Mouse (Mus musculus) ovary, adult 18-20 months (tissue): Measurements from ENCODE around the gene Efcab12.
"Not testable (repeated sequence)": the region's sequence is repeated elsewhere in the genome, so short reads cannot be mapped to it uniquely, and the experiment has no call there.

ENCODE experiments used
- DNase-seq: peaks from one replicate; pipeline ENCODE4 v3.0.0; 2022; ENCODE audit warnings: low spot score, mixed read lengths

The Efcab12 gene

GRCm38 (mm10) chr6:115838161-115838597, at the start of gene Efcab12:
Gene Efcab12 (minus strand): TSS chr6:115838412.
- peak; percentile 68 for DNase-seq

- DNase-seq: no peak
These were observed 48.7 kb upstream of the Efcab12 start for GRCm38 (mm10) chr6:115886894-115887293.

- no peak for DNase-seq
These were observed 45.8 kb upstream of the Efcab12 start for GRCm38 (mm10) chr6:115884018-115884417.

GRCm38 (mm10) chr6:115880751-115881150, 42.5 kb upstream of the Efcab12 start:
- peak; percentile 16 for DNase-seq

GRCm38 (mm10) chr6:115879736-115880135, 41.5 kb upstream of the Efcab12 start:
- DNase-seq: no peak

GRCm38 (mm10) chr6:115878694-115879093, 40.5 kb upstream of the Efcab12 start:
- no peak for DNase-seq

- no peak for DNase-seq
These were observed 39.0 kb upstream of the Efcab12 start for GRCm38 (mm10) chr6:115877239-115877638.

GRCm38 (mm10) chr6:115871318-115871717, 33.1 kb upstream of the Efcab12 start:
- DNase-seq: not testable (repeated sequence)

- not testable (repeated sequence) for DNase-seq
These were observed 28.9 kb upstream of the Efcab12 start for GRCm38 (mm10) chr6:115867157-115867556.

GRCm38 (mm10) chr6:115865246-115865645, 27.0 kb upstream of the Efcab12 start:
- DNase-seq: no peak

GRCm38 (mm10) chr6:115863340-115863841, 25.2 kb upstream of the Efcab12 start:
- DNase-seq: no peak

GRCm38 (mm10) chr6:115860027-115860556, 21.9 kb upstream of the Efcab12 start:
- no peak for DNase-seq

GRCm38 (mm10) chr6:115859258-115859657, 21.0 kb upstream of the Efcab12 start:
- no peak for DNase-seq

- no peak for DNase-seq
These were observed 18.1 kb upstream of the Efcab12 start for GRCm38 (mm10) chr6:115856361-115856745.

- no peak for DNase-seq
These were observed 17.6 kb upstream of the Efcab12 start for GRCm38 (mm10) chr6:115855733-115856360.

GRCm38 (mm10) chr6:115854432-115854831, 16.2 kb upstream of the Efcab12 start:
- no peak for DNase-seq

GRCm38 (mm10) chr6:115853985-115854384, 15.8 kb upstream of the Efcab12 start:
- no peak for DNase-seq

GRCm38 (mm10) chr6:115853091-115853813, 15.0 kb upstream of the Efcab12 start, which contains the start of the genes Mbd4 and Ift122:
Gene Mbd4 (minus strand): TSS chr6:115853371.
Gene Ift122 (plus strand): TSS chr6:115853470.
- peak; percentile 98 for DNase-seq

- DNase-seq: no peak
These were observed 14.4 kb upstream of the Efcab12 start for GRCm38 (mm10) chr6:115852446-115853090.

GRCm38 (mm10) chr6:115848598-115849304, 10.5 kb upstream of the Efcab12 start:
- no peak for DNase-seq

- DNase-seq: no peak
These were observed 8.6 kb upstream of the Efcab12 start for GRCm38 (mm10) chr6:115846640-115847411.
